Mouse (Mus musculus) myocyte (in vitro differentiated cells): ENCODE data around the gene Slc2a1. TPM values are rescaled to one million over a fixed set of nuclear protein-coding genes. Genes with fewer than 3 reads are reported as not detected.

Source experiments
- H3K27me3 ChIP-seq: one replicate; pipeline ENCODE4 v1.6.1; 2011; ENCODE audit not compliant: control insufficient read depth, insufficient read depth, insufficient read length
- H3K36me3 ChIP-seq: one replicate; pipeline ENCODE4 v1.6.1; 2011; ENCODE audit not compliant: control insufficient read depth, insufficient read depth
- H3K4me2 ChIP-seq: one replicate; pipeline ENCODE4 v1.6.1; 2011; ENCODE audit warnings: low read depth, control low read depth
- H3K4me3 ChIP-seq: one replicate; pipeline ENCODE4 v1.5.1; 2011; ENCODE audit warnings: mild to moderate bottlenecking, control low read depth, moderate library complexity
- H3K79me2 ChIP-seq: one replicate; pipeline ENCODE4 v1.6.1; 2011; ENCODE audit not compliant: control insufficient read depth, insufficient read depth
- H3ac ChIP-seq: one replicate; pipeline ENCODE4 v1.6.1; 2011; ENCODE audit not compliant: control insufficient read depth, insufficient read length
- CEBPB ChIP-seq: IDR thresholded peaks from 2 replicates; pipeline ENCODE4 v1.6.1; 2011; ENCODE audit warnings: mild to moderate bottlenecking, moderate library complexity; ENCODE audit not compliant: poor library complexity, insufficient read depth, severe bottlenecking
- E2F4 ChIP-seq: IDR thresholded peaks from one replicate; pipeline ENCODE4 v1.6.1; 2011; ENCODE audit warnings: mild to moderate bottlenecking, control low read depth, moderate library complexity; ENCODE audit not compliant: insufficient read depth
- MAX ChIP-seq: IDR thresholded peaks from one replicate; pipeline ENCODE4 v1.6.1; 2011; ENCODE audit warnings: low read depth, mild to moderate bottlenecking, control low read depth
- MYOD1 ChIP-seq, 3 experiments: IDR thresholded peaks; one replicate each; pipeline ENCODE4 v1.6.1; 2011; ENCODE audit warnings: control low read depth in 2 of 3, low read depth in 2 of 3, mild to moderate bottlenecking in 2 of 3, moderate library complexity in 1 of 3; ENCODE audit not compliant: insufficient read length in 2 of 3, control insufficient read depth in 1 of 3
- MYOG ChIP-seq, 3 experiments: IDR thresholded peaks; one replicate each; pipeline ENCODE4 v1.6.1; 2011; ENCODE audit warnings: control low read depth in 2 of 3, low read depth in 2 of 3, mild to moderate bottlenecking in 2 of 3; ENCODE audit not compliant: insufficient read length in 2 of 3, control insufficient read depth in 1 of 3, insufficient read depth in 1 of 3
- POLR2A ChIP-seq: IDR thresholded peaks from one replicate; pipeline ENCODE4 v1.6.1; 2011; ENCODE audit warnings: low read depth, mild to moderate bottlenecking, control low read depth, moderate library complexity; ENCODE audit not compliant: insufficient read length
- POLR2AphosphoS2 ChIP-seq: IDR thresholded peaks from one replicate; pipeline ENCODE4 v1.6.1; 2011; ENCODE audit warnings: low read depth, control low read depth; ENCODE audit not compliant: insufficient read length
- REST ChIP-seq: IDR thresholded peaks from one replicate; pipeline ENCODE4 v1.6.1; 2011; ENCODE audit warnings: mild to moderate bottlenecking, control low read depth, moderate library complexity; ENCODE audit not compliant: insufficient read depth, insufficient read length
- SRF ChIP-seq: IDR thresholded peaks from one replicate; pipeline ENCODE4 v1.6.1; 2011; ENCODE audit warnings: low read depth; ENCODE audit not compliant: control insufficient read depth, insufficient read length
- TCF12 ChIP-seq: IDR thresholded peaks from one replicate; pipeline ENCODE4 v1.6.1; 2011; ENCODE audit warnings: mild to moderate bottlenecking, control low read depth; ENCODE audit not compliant: poor library complexity, insufficient read depth, severe bottlenecking
- TCF3 ChIP-seq: IDR thresholded peaks from one replicate; pipeline ENCODE4 v1.6.1; 2011; ENCODE audit warnings: low read depth, control low read depth; ENCODE audit not compliant: insufficient read length
- USF1 ChIP-seq: IDR thresholded peaks from one replicate; pipeline ENCODE4 v1.6.1; 2011; ENCODE audit warnings: low read depth, mild to moderate bottlenecking, control low read depth, moderate library complexity
- polyA plus RNA-seq: library from polyadenylated mRNA; unstranded; fragments of >200 nt; fragmentation: generic; extraction: Trizol; gene quantifications from one replicate; pipeline ENCODE4 v1.2.1, GENCODE M21; 2012; ENCODE audit warnings: missing spikeins

Gene Slc2a1
- polyA plus RNA-seq, 1 experiment = 55.8 TPM

GRCm38 (mm10) chr4:119079928-119080327 lies 28.6 kb upstream of the Slc2a1 start:
- Histone ChIP-seq H3K79me2 (no peaks in the 10 kb centered on the region), H3K27me3 (no peaks in the 10 kb centered on the region), H3K36me3 (no peaks in the 10 kb centered on the region), H3ac (no peak overlapping the region), H3K4me3 (no peak overlapping the region), H3K4me2 (no peak overlapping the region)
- TF ChIP-seq POLR2A = no peak
- TF ChIP-seq MAX = no peak

DNA sequence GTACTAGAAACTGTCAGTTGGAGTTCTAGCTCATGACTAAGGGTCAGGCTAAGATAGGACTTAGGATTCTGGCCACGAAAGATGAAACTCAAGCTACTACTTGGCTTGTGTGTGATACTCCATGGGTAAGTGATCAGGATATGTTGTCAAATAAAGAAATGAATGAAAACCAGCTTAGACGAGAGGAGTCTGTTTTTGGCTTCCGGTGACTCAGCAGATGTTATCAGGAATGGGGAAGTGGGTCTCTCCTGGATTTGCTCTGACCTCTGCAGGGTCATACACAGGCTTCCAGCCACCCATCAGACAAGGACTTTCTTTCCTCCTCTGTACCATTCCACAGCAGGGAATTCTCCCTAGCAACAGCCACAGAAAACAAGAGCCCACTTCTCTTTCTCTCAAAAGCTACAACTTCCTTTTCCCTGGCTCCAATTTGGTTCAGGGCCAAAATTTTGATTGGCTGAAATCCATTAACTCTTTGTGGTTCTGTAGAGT lies 25.7 kb upstream of the Slc2a1 start:
- Histone ChIP-seq H3K4me2 (no peak overlapping the region), H3K36me3 (no peaks in the 10 kb centered on the region), H3K4me3 (no peak overlapping the region), H3ac (no peak overlapping the region), H3K79me2 (no peaks in the 10 kb centered on the region), H3K27me3 (no peaks in the 10 kb centered on the region)
- TF ChIP-seq TCF12 (no peak), CEBPB (no peak), USF1 (no peak), MAX (no peak), SRF (no peak), POLR2AphosphoS2 (no peak), REST (no peak), MYOG (IDR thresholded peaks at IDR 0.05; ENCODE audit: control insufficient read depth in 1 of 3, insufficient read depth in 1 of 3, insufficient read length in 2 of 3, low read depth in 2 of 3) (no peak), POLR2A (no peak), MYOD1 (IDR thresholded peaks at IDR 0.05; ENCODE audit: control insufficient read depth in 1 of 3, insufficient read length in 2 of 3, low read depth in 2 of 3) (no peak), E2F4 (no peak), TCF3 (no peak)

DNA sequence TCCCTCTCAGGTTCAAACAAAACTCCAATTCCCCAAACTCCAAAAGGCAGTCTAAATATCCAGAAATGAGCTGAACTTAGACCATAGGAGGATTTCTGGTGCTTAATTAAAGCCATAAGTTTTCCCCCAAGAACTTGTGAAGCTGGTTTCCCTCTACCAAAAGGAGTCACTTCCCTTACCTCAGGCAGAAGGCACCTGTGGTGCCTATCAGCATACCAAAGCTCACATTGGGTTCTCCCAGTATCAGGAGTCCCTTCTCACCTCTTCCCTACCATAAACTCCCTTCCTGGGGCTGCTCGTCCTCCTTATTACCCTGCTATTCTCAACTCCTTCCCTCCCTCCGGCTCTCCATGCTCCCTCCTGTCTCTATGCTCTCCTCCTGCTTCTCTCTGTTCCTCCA lies 20.1 kb upstream of the Slc2a1 start:
- Histone ChIP-seq H3K79me2 (no peaks in the 10 kb centered on the region), H3K4me2 (no peak overlapping the region), H3K4me3 (no peak overlapping the region), H3K36me3 (no peaks in the 10 kb centered on the region), H3K27me3 (no peaks in the 10 kb centered on the region), H3ac (no peak overlapping the region)
- no peak for TF ChIP-seq TCF3
- no peak for TF ChIP-seq POLR2AphosphoS2
- no peak for TF ChIP-seq REST
- TF ChIP-seq CEBPB = no peak
- TF ChIP-seq TCF12 = no peak
- no peak for TF ChIP-seq MAX
- no peak for TF ChIP-seq SRF
- TF ChIP-seq MYOD1 (IDR thresholded peaks at IDR 0.05; ENCODE audit: control insufficient read depth in 1 of 3, insufficient read length in 2 of 3, low read depth in 2 of 3) = no peak
- TF ChIP-seq POLR2A = no peak
- no peak for TF ChIP-seq USF1
- no peak for TF ChIP-seq MYOG (IDR thresholded peaks at IDR 0.05; ENCODE audit: control insufficient read depth in 1 of 3, insufficient read depth in 1 of 3, insufficient read length in 2 of 3, low read depth in 2 of 3)

DNA sequence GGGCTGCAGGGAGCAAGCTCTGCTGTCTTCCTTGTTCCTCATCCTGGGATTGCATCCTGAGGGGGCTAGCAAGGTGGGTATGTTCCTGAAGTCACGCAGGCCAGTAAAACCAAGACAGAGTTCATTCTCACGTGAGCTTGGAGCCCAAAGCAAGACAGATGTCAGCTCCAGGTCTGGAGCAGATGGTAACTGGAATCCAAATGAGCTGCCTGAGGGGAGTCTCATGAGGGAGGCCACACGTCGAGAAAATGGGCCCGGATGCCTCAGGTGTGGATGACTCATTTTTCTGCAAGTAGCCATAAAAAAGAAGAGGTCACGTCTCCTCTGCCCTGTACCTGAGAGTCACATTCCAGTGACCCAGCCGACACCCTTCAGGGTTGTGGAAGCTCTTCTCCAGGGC lies 14.6 kb upstream of the Slc2a1 start:
- Histone ChIP-seq H3K4me3 (no peak overlapping the region), H3K36me3 (no peaks in the 10 kb centered on the region), H3ac (no peak overlapping the region), H3K79me2 (no peaks in the 10 kb centered on the region), H3K27me3 (no peaks in the 10 kb centered on the region), H3K4me2 (no peak overlapping the region)
- TF ChIP-seq POLR2AphosphoS2 = no peak
- TF ChIP-seq SRF = no peak

DNA sequence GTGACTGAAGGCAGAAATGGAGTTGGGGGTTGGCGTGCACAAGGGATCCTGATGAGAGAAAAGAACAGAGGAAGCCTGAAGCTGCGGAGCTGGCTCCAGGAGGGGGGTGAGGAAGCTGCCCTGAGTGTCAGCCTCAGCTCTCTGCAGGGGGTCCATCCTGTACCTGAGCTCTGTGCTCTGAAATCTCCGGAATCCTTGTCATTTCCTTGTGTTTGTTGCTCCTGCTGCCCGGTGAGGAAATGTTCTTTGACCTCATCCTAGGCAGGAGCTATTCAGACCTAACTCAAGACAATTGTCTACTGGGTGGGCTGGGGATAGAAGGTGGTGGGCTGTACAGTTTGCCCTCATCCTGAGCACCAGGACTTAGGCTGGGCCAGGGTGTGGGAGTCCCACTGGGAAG lies 13.5 kb upstream of the Slc2a1 start:
- Histone ChIP-seq H3K27me3 (no peaks in the 10 kb centered on the region), H3K4me2 (no peak overlapping the region), H3K36me3 (no peaks in the 10 kb centered on the region), H3K4me3 (no peak overlapping the region), H3K79me2 (no peaks in the 10 kb centered on the region), H3ac (no peak overlapping the region)
- TF ChIP-seq TCF12 (no peak), CEBPB (no peak), SRF (no peak), USF1 (no peak), REST (no peak), POLR2A (no peak), MAX (no peak), POLR2AphosphoS2 (no peak), MYOG (IDR thresholded peaks at IDR 0.05; ENCODE audit: control insufficient read depth in 1 of 3, insufficient read depth in 1 of 3, insufficient read length in 2 of 3, low read depth in 2 of 3) (no peak)
